8 mouse cellular contexts compared by ENCODE assay signal in the genomic region with DNA sequence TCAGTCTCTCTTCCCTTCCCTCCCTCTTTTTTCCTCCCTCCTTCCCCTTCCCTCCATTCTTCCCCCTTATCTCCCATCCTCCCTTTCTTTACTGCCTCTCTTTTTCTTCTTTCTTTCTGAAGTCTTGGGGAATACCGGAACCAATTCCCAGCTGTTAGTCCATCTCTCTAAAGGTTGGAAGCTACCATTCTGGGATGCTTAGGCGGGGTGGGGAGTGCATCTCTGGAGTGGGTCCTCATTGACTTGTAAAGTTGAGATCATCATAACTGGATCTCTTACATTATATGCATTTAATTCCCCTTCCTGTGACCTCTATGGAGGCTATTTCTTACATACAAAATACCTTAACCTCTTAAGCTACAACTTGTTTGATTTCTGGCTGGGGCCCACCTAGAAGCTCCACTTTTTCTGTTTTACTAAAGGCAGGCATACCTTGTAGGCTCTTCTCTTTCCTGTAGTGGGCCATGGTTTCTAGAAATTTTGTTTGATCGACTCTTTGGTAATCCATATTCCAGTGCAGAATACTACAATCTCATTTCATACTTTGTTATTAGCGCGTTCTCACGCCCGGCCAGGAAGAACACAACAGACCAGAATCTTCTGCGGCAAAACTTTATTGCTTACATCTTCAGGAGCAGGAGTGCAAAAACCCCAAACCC.
DNase-seq lines count a peak whose midpoint lies in the region; ATAC-seq and TF ChIP-seq lines count a peak whose summit lies in the region.

No protein-coding gene starts in this region.

- H3K27ac ChIP-seq in heart, embryonic 11.5 days (ENCODE audit: low read depth, low read length): no peak overlapping the region
- H3K27ac ChIP-seq in hindbrain, embryonic 12.5 days: no peak overlapping the region
- H3K27ac ChIP-seq in midbrain, embryonic 12.5 days (replicated peaks): peak overlapping the region; percentile 30

- no peaks in the 10 kb centered on the region for H3K36me3 ChIP-seq in heart, embryonic 11.5 days (ENCODE audit: control insufficient read depth, insufficient read depth, low read length)
- H3K36me3 ChIP-seq in hindbrain, embryonic 12.5 days: no peaks in the 10 kb centered on the region
- H3K36me3 ChIP-seq in midbrain, embryonic 12.5 days: no peaks in the 10 kb centered on the region

- no peak for ATAC-seq in heart, embryonic 11.5 days (replicated peaks; ENCODE audit: insufficient number of reproducible peaks, low FRiP score, low TSS enrichment)
- no peak for ATAC-seq in hindbrain, embryonic 12.5 days (ENCODE audit: low FRiP score)
- ATAC-seq in midbrain, embryonic 12.5 days (ENCODE audit: low FRiP score, low read depth): 0 out of 2 replicates have a peak, but pooled peaks have one; percentile 38
- no peak for ATAC-seq in megakaryocyte-erythroid progenitor cell, adult 5-6 weeks (replicated peaks; ENCODE audit: low FRiP score, low TSS enrichment, poor library complexity, severe bottlenecking)

- 0 out of 2 replicates have a peak, but pooled peaks cover 3% of the 10 kb centered on the region for H3K4me1 ChIP-seq in heart, embryonic 11.5 days (ENCODE audit: control insufficient read depth, insufficient read depth, low read length)
- H3K4me1 ChIP-seq in hindbrain, embryonic 12.5 days: peaks cover 8% of the 10 kb centered on the region; the same call in 1 of the 2 replicates
- peaks cover 11% of the 10 kb centered on the region; the same call in 1 of the 2 replicates for H3K4me1 ChIP-seq in midbrain, embryonic 12.5 days

- H3K9ac ChIP-seq in heart, embryonic 11.5 days (ENCODE audit: low read depth, low read length): peak overlapping the region; percentile 67
- peak overlapping the region; percentile 55 for H3K9ac ChIP-seq in hindbrain, embryonic 12.5 days
- H3K9ac ChIP-seq in midbrain, embryonic 12.5 days (replicated peaks): peak overlapping the region; percentile 57

- H3K4me3 ChIP-seq in heart, embryonic 11.5 days (ENCODE audit: low read depth, low read length): peak overlapping the region; percentile 46
- peak overlapping the region; percentile 42 for H3K4me3 ChIP-seq in hindbrain, embryonic 12.5 days
- H3K4me3 ChIP-seq in midbrain, embryonic 12.5 days: peak overlapping the region; percentile 48

- no peak for DNase-seq in heart, postnatal 36 days
- peak; percentile 23 for DNase-seq in brain, embryonic 14.5 days (ENCODE audit: low read depth)
- DNase-seq in urinary bladder, adult 2 months (ENCODE audit: low spot score): no peak
- DNase-seq in adrenal gland, postnatal 14 days: no peak

- no peak for TF ChIP-seq CTCF in brain, embryonic 14.5 days (IDR thresholded peaks at IDR 0.05; ENCODE audit: borderline replicate concordance, extremely low read depth, insufficient read depth, insufficient read length)

- no peak for TF ChIP-seq POLR2A in brain, embryonic 14.5 days (IDR thresholded peaks at IDR 0.05; ENCODE audit: borderline replicate concordance, extremely low read depth, insufficient read depth, insufficient read length, poor library complexity, severe bottlenecking)

- WGBS in heart, embryonic 11.5 days (ENCODE audit: insufficient replicate concordance): 31% methylated on average over 8 of the region's 8 CpGs
- 15% methylated on average over 8 of the region's 8 CpGs for WGBS in hindbrain, embryonic 12.5 days
- WGBS in midbrain, embryonic 12.5 days: 19% methylated on average over 8 of the region's 8 CpGs

- H3K9me3 ChIP-seq in heart, embryonic 11.5 days (replicated peaks; ENCODE audit: control insufficient read depth, low read length): no peaks in the 10 kb centered on the region
- H3K9me3 ChIP-seq in hindbrain, embryonic 12.5 days (replicated peaks): no peaks in the 10 kb centered on the region
- no peaks in the 10 kb centered on the region for H3K9me3 ChIP-seq in midbrain, embryonic 12.5 days

- intact Hi-C loops in heart, postnatal 36 days (cut with DNase I): no loop called here

- no peaks in the 10 kb centered on the region for H3K27me3 ChIP-seq in heart, embryonic 11.5 days (ENCODE audit: control insufficient read depth, insufficient read depth, low read length)
- H3K27me3 ChIP-seq in hindbrain, embryonic 12.5 days: no peaks in the 10 kb centered on the region
- no peaks in the 10 kb centered on the region for H3K27me3 ChIP-seq in midbrain, embryonic 12.5 days

- peak overlapping the region; percentile 66 for H3K4me2 ChIP-seq in heart, embryonic 11.5 days
- H3K4me2 ChIP-seq in hindbrain, embryonic 12.5 days (replicated peaks): peak overlapping the region; percentile 59
- peak overlapping the region; percentile 60 for H3K4me2 ChIP-seq in midbrain, embryonic 12.5 days (replicated peaks)
